Mouse (Mus musculus) thymus, postnatal 36 days (tissue): ENCODE measurements around the gene Exoc4.
A peak's percentile ranks its signal among the peaks of the same experiment; 100 is the strongest.

ENCODE experiments used
- DNase-seq, 2 experiments: peaks; one replicate each; pipeline ENCODE4 v3.0.0; 2022; ENCODE audit warnings: mixed read lengths in 2 of 2

Exoc4 gene

GRCm38 (mm10) chr6:33484568-33484967, 235.7 kb downstream of the Exoc4 start:
- DNase-seq, result no peak

GRCm38 (mm10) chr6:33489788-33490187, 240.9 kb downstream of the Exoc4 start:
- no peak for DNase-seq

DNA sequence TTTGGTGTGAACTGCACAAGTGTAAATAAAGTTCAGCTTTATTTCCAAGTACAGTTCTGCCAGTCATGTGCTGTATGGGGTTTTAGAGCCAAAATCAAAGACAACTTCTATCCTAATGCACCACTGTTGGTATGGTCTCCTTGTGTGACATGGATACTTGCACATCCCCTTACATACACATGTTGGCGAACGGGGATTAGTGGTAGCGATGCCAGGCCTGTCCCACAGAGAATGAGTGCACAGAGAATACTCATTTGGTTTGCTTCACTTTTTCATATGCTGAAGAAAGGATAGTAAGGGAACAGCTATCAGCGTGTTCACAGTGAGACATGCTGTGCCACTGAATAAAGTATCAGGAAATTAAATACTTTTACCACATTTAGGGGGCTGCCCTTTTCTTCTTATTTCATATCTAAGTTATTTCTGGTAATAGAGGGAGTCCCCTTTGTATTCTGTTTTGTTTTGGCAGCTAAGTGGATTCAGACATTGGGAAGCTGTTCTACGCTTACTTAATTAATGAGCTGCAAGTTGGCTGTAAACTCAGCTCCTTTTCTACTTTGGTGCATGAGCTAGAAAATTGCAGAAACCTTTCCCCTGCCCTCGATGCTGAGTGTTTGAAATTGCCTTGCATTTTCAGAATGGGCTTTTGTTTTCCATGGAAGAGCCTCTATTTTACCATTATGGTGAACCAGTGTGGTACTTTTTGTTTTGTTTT, 247.4 kb downstream of the Exoc4 start:
- no peak for DNase-seq

GRCm38 (mm10) chr6:33497348-33497747, 248.5 kb downstream of the Exoc4 start:
- no peak for DNase-seq

DNA sequence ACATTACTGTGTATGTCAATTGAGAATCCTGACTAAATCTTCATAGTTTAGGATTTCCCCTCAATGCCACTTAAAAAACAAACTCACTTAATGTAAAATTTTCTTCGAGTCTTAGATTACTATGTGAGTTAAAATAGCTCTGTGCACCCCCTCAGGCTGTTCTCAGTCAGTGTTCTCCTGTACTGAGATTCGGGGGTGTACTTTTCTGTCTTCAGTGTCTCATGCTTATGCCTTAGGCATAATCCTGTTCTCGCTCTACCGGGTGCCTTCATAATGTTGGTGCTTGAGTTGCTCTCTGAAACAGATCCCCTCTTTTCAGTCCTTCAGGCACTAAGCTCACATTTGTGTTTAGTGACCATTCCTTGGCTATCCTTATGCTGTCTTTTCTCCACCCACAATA, 253.5 kb downstream of the Exoc4 start:
- DNase-seq, result no peak

GRCm38 (mm10) chr6:33503381-33503780, 254.5 kb downstream of the Exoc4 start:
- DNase-seq, result no peak

DNA sequence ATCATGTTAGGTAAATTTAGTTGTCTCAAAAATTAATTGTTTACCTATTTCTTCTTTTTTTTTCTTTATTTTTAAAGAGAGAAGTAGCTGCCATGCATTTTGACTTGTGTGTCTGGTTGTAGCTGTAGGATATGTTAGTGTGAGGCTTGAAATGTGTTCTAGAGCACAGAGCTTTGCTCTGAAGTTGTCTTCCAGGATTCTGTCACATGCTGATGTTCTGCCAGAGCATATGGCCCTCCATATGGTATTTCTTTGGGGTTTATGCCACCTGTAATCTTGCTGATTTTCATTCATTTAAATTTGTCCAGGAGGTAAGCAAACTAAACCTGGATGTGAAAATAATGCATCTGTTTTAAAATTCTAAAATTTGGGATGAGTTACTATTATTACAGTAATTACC, 258.2 kb downstream of the Exoc4 start:
- no peak for DNase-seq

DNA sequence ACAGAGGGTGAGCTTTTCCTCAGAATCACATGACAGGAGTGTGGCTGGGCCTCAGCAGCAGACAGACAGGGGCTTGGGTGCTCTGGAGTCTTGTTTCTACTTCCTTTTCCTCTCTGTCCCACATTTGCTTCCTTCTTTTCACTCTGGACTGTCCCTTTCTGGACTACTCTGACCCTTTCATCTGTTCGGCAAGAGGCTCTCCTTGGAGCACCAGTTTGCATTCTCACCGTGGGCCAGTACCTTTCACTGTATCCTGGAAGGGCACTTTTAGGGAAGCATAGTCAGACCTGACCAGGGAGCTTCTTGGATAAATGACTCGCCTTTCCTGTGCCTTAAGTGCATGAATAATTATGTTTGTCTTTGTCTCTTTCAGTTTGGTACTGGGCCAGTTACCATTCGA, 266.5 kb downstream of the Exoc4 start:
- DNase-seq, result peak; percentile 19 to 21

DNA sequence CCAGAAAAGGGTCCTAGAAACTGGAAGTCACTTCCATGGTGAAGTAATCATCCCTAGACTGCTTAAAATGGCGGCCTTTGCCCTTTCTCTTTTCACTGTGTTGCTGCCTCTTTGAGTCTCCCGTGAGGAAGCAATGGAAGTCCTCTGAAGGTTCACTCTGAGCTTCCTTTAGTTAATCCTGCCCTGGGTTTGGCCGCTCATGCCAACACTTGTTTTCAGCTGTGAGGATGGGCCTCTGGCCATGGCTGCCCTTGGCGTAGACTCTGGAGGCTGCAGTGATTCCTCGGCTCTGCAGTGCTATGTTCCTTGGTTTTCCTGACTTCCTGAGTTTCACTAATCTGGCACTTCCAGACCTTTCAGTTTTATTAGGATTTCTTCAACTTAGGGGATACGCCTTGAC, 267.9 kb downstream of the Exoc4 start:
- DNase-seq, result peak in 1 of 2 experiments; percentile 22

GRCm38 (mm10) chr6:33517890-33518410, 269.1 kb downstream of the Exoc4 start:
- DNase-seq, result peak in 1 of 2 experiments; percentile 31

GRCm38 (mm10) chr6:33525695-33526366, 276.9 kb downstream of the Exoc4 start:
- DNase-seq, result no peak

DNA sequence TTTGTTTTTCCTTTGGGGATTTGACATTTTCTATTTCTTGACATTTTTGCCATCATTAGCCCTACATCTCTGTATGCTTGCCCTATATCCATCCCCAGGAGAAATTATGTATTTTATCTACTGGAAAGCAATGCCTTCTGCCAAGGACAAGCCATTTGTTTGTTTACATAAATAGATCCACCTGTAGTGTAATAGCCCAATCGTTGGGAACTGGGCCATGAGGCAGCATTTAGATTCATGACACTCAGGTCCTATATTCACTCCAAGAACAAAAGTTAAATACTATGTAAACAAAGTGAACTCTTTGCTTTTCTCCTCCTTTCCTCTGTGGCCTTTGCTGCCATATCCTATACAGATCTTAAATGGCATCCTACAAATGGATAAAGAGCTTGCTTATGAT, 291.5 kb downstream of the Exoc4 start:
- no peak for DNase-seq

GRCm38 (mm10) chr6:33542712-33543111, 293.8 kb downstream of the Exoc4 start:
- DNase-seq, result no peak

GRCm38 (mm10) chr6:33551934-33552333, 303.0 kb downstream of the Exoc4 start:
- no peak for DNase-seq

DNA sequence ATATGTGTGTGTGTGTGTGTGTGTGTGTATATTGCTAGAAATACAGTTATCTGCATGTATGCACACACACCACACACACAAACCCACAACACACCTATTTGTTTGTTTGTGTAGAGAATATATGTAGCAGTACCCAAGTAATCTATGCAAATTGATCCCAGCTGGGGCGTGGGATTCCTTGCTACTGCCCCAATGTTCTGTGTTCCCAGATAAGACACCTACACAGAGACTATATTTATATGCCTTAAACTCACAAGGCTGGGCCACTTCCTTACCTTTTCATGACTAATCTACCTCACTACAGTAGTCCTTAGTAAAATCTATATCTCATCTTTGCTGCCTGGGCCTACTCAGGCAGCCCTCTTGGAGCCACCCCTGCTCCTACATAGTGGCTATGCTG, 312.0 kb downstream of the Exoc4 start:
- no peak for DNase-seq

DNA sequence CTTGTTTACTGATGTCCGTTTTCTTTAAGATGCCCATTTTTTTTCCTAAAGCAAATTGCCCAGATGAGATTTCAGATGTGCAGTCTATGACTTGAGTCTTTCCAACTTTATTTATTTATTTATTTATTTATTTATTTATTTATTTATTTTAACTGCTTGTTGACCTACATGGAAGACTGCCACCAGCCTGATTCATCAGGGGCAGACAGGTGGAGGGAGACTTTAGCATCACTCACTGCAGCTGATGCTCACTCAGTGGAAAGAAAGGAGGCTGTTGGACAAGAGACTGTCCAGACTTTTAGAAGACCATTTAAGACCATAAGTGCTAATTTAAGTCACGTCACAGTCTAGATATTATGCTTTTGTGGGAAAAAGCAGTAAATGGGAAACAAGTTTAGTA, 313.0 kb downstream of the Exoc4 start:
- no peak for DNase-seq

GRCm38 (mm10) chr6:33575947-33576346, 327.1 kb downstream of the Exoc4 start:
- DNase-seq, result no peak

DNA sequence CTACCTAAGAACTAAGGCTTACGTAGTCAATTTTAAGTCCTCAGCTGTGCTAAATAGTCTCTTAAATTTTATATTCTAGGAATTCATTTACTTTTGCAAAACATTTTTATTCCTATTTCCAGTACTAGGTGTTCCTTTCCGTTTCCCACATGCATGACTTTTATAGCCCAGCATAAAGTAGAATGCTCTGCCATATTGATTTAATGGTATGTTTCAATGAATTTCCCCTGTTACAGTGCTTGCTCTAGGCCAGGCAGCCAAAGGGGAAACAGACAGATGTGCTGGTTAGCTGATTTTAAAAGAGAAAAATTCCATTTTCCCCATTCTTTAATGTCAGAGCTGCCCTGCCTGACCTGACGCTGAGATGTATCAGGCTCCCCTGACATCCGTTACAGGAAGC, 359.6 kb downstream of the Exoc4 start:
- DNase-seq, result no peak

DNA sequence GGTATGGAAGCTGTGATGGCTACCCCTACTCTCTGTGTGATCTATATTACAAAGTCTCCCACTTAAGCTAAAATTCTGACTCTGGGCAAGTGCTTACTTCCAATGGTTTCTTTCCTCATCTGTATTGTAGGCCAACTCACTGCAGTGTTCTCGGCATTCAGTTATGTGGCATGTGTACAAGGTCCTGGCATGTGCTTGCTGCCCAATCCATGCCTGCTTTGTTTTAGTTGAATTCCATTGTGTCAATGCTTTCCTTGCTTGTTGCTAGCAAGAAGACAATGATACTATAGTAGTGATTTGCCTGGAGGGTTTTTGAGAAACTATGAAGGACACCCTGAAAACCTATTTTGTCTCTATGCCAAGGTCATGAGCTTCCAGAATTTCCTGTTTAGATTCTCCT, 365.1 kb downstream of the Exoc4 start:
- DNase-seq, result no peak

- peak in 1 of 2 experiments; percentile 5 for DNase-seq
Observed at GRCm38 (mm10) chr6:33618590-33618989, 369.7 kb downstream of the Exoc4 start.

- DNase-seq, result no peak
Observed at GRCm38 (mm10) chr6:33620701-33621100, 371.8 kb downstream of the Exoc4 start.

- no peak for DNase-seq
Observed at GRCm38 (mm10) chr6:33625931-33626330, 377.0 kb downstream of the Exoc4 start.

GRCm38 (mm10) chr6:33631133-33631532, 382.2 kb downstream of the Exoc4 start:
- DNase-seq, result no peak

DNA sequence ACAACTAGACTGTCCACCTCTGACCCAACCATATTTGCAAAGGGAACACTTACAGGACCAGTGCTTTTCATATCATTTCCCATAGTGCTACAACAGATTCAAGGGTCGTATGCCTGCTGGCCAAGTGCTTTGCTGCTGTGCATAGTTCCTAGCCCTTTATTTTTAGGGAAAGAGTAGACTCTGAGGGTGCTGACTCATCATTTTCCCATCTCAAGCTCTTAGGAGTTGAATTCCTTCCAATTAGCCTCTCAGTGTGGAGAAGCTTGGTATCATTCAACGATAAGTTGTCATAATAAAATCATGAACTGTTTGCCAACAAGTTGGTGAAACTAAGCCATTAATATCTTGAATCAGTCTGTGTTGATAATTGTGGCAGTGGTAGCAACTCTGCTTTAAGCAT, 388.3 kb downstream of the Exoc4 start:
- no peak for DNase-seq
